Mouse (Mus musculus) forebrain, embryonic 12.5 days (tissue): ENCODE results near the gene Jrkl. TPM values are rescaled to one million over a fixed set of nuclear protein-coding genes. Genes with fewer than 3 reads are reported as not detected.

Source experiments
- ATAC-seq: fragments of 200-750 bp; cut with Nextera tagmentation; 2 replicates; pipeline ENCODE4 v1.8.0; 2017; ENCODE audit warnings: moderate TSS enrichment; ENCODE audit not compliant: low FRiP score
- H3K27ac ChIP-seq: fragments of 300-500 bp; sonication (generic); 2 replicates; pipeline ENCODE4 v1.5.1; 2016; ENCODE audit warnings: mild to moderate bottlenecking
- H3K27me3 ChIP-seq: fragments of 300-500 bp; sonication (generic); 2 replicates; pipeline ENCODE4 v1.6.1; 2016; ENCODE audit warnings: mild to moderate bottlenecking
- H3K36me3 ChIP-seq: fragments of 300-500 bp; sonication (generic); replicated peaks from 2 replicates; pipeline ENCODE4 v1.6.1; 2016; ENCODE audit warnings: mild to moderate bottlenecking
- H3K4me1 ChIP-seq: fragments of 300-500 bp; sonication (generic); 2 replicates; pipeline ENCODE4 v1.6.1; 2016
- H3K4me2 ChIP-seq: fragments of 300-500 bp; sonication (generic); 2 replicates; pipeline ENCODE4 v1.6.1; 2016; ENCODE audit warnings: mild to moderate bottlenecking, moderate library complexity
- H3K4me3 ChIP-seq: fragments of 300-500 bp; sonication (generic); replicated peaks from 2 replicates; pipeline ENCODE4 v1.5.1; 2016; ENCODE audit warnings: mild to moderate bottlenecking
- H3K9ac ChIP-seq: fragments of 300-500 bp; sonication (generic); 2 replicates; pipeline ENCODE4 v1.6.1; 2016; ENCODE audit warnings: mild to moderate bottlenecking
- H3K9me3 ChIP-seq: fragments of 300-500 bp; sonication (generic); 2 replicates; pipeline ENCODE4 v1.6.1; 2016
- WGBS: fragments of 180-500 bp; shearing (Covaris S2); methylation state at CpG from one replicate; pipeline ENCODE4 v1.1.7; 2016; 5-methylcytosine and 5-hydroxymethylcytosine counted together
- polyA plus RNA-seq: library from polyadenylated mRNA; unstranded; fragments of >200 nt; fragmentation: Nextera tagmentation; extraction: Ambion mirVana; gene quantifications from 2 replicates; pipeline ENCODE4 v1.2.1, GENCODE M21; 2016

The Jrkl gene
- polyA plus RNA-seq, 1 experiment from 2014 or later = 13.7 TPM

- Histone ChIP-seq H3K36me3 (no peaks in the 10 kb centered on the region), H3K27me3 (no peaks in the 10 kb centered on the region), H3K4me1 (no peaks in the 10 kb centered on the region), H3K27ac (no peak overlapping the region), H3K9ac (no peak overlapping the region), H3K9me3 (no peaks in the 10 kb centered on the region), H3K4me2 (no peak overlapping the region), H3K4me3 (no peak overlapping the region)
- ATAC-seq = no peak
- WGBS = 84% methylated on average over 1 of the region's 1 CpGs
These were observed 19.8 kb downstream of the Jrkl start for GRCm38 (mm10) chr9:13225872-13226271.

- H3K27ac ChIP-seq = no peak overlapping the region
- ATAC-seq = no peak
- H3K9ac ChIP-seq = no peak overlapping the region
- no peaks in the 10 kb centered on the region for H3K9me3 ChIP-seq
- WGBS = 36% methylated on average over 2 of the region's 2 CpGs
- no peaks in the 10 kb centered on the region for H3K4me1 ChIP-seq
- no peak overlapping the region for H3K4me3 ChIP-seq
- H3K36me3 ChIP-seq = no peaks in the 10 kb centered on the region
- H3K27me3 ChIP-seq = no peaks in the 10 kb centered on the region
- H3K4me2 ChIP-seq = no peak overlapping the region
These were observed 39.3 kb downstream of the Jrkl start for GRCm38 (mm10) chr9:13206369-13206768.

- H3K27ac ChIP-seq = no peak overlapping the region
- H3K4me2 ChIP-seq = no peak overlapping the region
- H3K9ac ChIP-seq = no peak overlapping the region
- no peaks in the 10 kb centered on the region for H3K27me3 ChIP-seq
- 91% methylated on average over 5 of the region's 5 CpGs for WGBS
- no peak overlapping the region for H3K4me3 ChIP-seq
- no peak for ATAC-seq
- H3K9me3 ChIP-seq = no peaks in the 10 kb centered on the region
- H3K36me3 ChIP-seq = no peaks in the 10 kb centered on the region
- no peaks in the 10 kb centered on the region for H3K4me1 ChIP-seq
These were observed 41.9 kb downstream of the Jrkl start for GRCm38 (mm10) chr9:13203681-13204080.

- WGBS = 89% methylated on average over 1 of the region's 1 CpGs
- no peak for ATAC-seq
- H3K4me1 ChIP-seq = no peaks in the 10 kb centered on the region
These were observed 42.5 kb downstream of the Jrkl start for GRCm38 (mm10) chr9:13203109-13203508.

GRCm38 (mm10) chr9:13200079-13200478, 45.5 kb downstream of the Jrkl start:
- H3K4me3 ChIP-seq = no peak overlapping the region
- 89% methylated on average over 3 of the region's 3 CpGs for WGBS
- H3K36me3 ChIP-seq = no peaks in the 10 kb centered on the region
- no peak overlapping the region for H3K27ac ChIP-seq
- no peak overlapping the region for H3K9ac ChIP-seq
- H3K4me1 ChIP-seq = no peaks in the 10 kb centered on the region
- no peaks in the 10 kb centered on the region for H3K9me3 ChIP-seq
- no peak overlapping the region for H3K4me2 ChIP-seq
- no peak for ATAC-seq
- no peaks in the 10 kb centered on the region for H3K27me3 ChIP-seq

More at GRCm38 (mm10) chr9:13203109-13203508, 42.5 kb downstream of the Jrkl start:
- Histone ChIP-seq H3K9ac (no peak overlapping the region), H3K27me3 (no peaks in the 10 kb centered on the region), H3K27ac (no peak overlapping the region), H3K4me2 (no peak overlapping the region), H3K36me3 (no peaks in the 10 kb centered on the region), H3K9me3 (no peaks in the 10 kb centered on the region), H3K4me3 (no peak overlapping the region)

GRCm38 (mm10) chr9:13195762-13196161, 49.9 kb downstream of the Jrkl start:
- H3K9me3 ChIP-seq = no peaks in the 10 kb centered on the region
- ATAC-seq = peak; percentile 73; the same call in 1 of the 2 replicates
- H3K4me3 ChIP-seq = no peak overlapping the region
- H3K27me3 ChIP-seq = no peaks in the 10 kb centered on the region
- no peak overlapping the region for H3K4me2 ChIP-seq
- 3% methylated on average over 7 of the region's 7 CpGs for WGBS
- no peaks in the 10 kb centered on the region for H3K36me3 ChIP-seq
- H3K9ac ChIP-seq = no peak overlapping the region
- no peaks in the 10 kb centered on the region for H3K4me1 ChIP-seq
- no peak overlapping the region for H3K27ac ChIP-seq

GRCm38 (mm10) chr9:13195268-13195667, 50.4 kb downstream of the Jrkl start:
- no peaks in the 10 kb centered on the region for H3K4me1 ChIP-seq
- H3K9me3 ChIP-seq = no peaks in the 10 kb centered on the region
- H3K36me3 ChIP-seq = no peaks in the 10 kb centered on the region
- no peaks in the 10 kb centered on the region for H3K27me3 ChIP-seq
- no peak overlapping the region for H3K4me3 ChIP-seq
- no peak overlapping the region for H3K27ac ChIP-seq
- 2% methylated on average over 4 of the region's 4 CpGs for WGBS
- H3K9ac ChIP-seq = no peak overlapping the region
- no peak overlapping the region for H3K4me2 ChIP-seq
- ATAC-seq = peak; percentile 73

- Histone ChIP-seq H3K36me3 (no peaks in the 10 kb centered on the region), H3K4me2 (no peak overlapping the region), H3K4me3 (no peak overlapping the region), H3K27ac (no peak overlapping the region), H3K4me1 (no peaks in the 10 kb centered on the region), H3K9me3 (no peaks in the 10 kb centered on the region), H3K9ac (no peak overlapping the region), H3K27me3 (no peaks in the 10 kb centered on the region)
- ATAC-seq = no peak
- 91% methylated on average over 4 of the region's 4 CpGs for WGBS
These were observed 51.0 kb downstream of the Jrkl start for GRCm38 (mm10) chr9:13194619-13195018.

Other genes with a start within 250 kb of the Jrkl start
- gene Ccdc82, start 1.1 kb upstream of the Jrkl start, polyA plus RNA-seq = 15.4 and 16.0 TPM in 2 replicates
- 10.4 and 11.8 TPM in 2 replicates for gene Maml2, start 52.1 kb upstream of the Jrkl start, polyA plus RNA-seq
- gene Gm17571, start 200.9 kb upstream of the Jrkl start, polyA plus RNA-seq = not detected in 2 replicates